Mouse (Mus musculus) megakaryocyte, adult 5-6 weeks (primary cell): Measurements from ENCODE around the gene Scd2. TPM values are rescaled to one million over a fixed set of nuclear protein-coding genes. Genes with fewer than 3 reads are reported as not detected.
A peak's percentile ranks its signal among the peaks of the same experiment; 100 is the strongest.
"Not testable (repeated sequence)": the region's sequence is repeated elsewhere in the genome, so short reads cannot be mapped to it uniquely, and the experiment has no call there.

Experiments used
- ATAC-seq: 2 replicates; pipeline ENCODE4 v1.8.0; 2016; ENCODE audit warnings: mild to moderate bottlenecking, inconsistent platforms; ENCODE audit not compliant: poor library complexity, severe bottlenecking
- total RNA-seq, 2 experiments: library from RNA; stranded (forward) in 1 of 2; stranded (reverse) in 1 of 2; fragments of 153-499, 151-499 nt in 1 of 2; fragments of 221-1000, 200-1000 nt in 1 of 2; gene quantifications; 2 replicates each; pipeline versions ENCODE4 v1.2.3 to v1.2.4; 2015 to 2017

The Scd2 gene
- total RNA-seq, 2 experiments from 2014 or later: 26.9 to 33.3 TPM

DNA sequence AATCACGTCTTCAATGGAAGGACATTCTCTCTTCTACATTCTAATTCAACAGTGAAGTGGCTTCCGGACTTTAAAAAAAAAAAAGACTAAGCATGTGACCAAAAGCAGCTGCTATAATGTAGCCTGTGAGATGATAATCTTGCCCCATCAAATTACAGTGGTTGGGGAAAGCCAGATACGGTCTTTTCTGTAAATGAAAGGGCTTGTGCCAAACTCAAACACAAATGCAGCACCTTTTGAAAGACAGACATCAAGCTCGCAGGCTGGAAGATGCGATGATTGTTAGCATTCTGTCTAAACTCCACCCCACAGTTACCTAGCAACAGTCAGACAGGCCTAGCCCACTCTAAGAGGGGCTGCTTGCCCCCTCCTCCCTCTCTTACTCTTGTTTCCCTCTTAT is 17.3 kb downstream of the Scd2 start:
- no peak for ATAC-seq

DNA sequence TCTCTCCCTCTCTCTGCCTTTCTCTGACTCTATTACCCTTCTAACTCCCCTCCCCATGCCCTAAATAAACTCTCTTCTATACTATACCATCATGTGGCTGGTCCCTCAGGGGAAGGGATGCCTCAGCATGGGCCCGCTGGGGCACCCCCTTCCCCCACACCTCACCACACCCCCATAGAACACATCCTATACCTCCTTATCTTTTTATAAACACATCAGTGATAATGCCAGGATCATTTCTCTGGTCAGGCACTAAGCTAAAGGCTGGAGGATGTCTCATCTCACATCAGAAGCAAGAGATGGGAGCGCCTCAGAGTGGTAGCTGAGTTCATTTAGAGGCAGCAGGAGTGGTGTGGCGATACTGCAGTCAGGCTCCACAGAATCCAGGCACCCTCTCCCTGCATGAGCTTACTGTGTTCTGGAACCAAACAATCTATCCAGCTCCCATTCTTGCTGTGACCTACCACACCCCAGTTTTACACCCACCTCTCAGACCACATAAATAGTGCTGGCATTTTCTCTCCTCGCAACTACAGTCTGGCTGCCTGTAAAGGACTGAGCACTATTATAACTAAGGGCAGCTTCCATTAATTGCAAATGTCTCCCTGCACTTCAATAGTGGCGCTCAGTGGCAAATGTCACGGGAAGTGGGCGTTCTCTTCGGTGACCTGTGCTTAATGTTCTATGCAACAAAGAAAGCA is 18.0 kb downstream of the Scd2 start:
- ATAC-seq: no peak

DNA sequence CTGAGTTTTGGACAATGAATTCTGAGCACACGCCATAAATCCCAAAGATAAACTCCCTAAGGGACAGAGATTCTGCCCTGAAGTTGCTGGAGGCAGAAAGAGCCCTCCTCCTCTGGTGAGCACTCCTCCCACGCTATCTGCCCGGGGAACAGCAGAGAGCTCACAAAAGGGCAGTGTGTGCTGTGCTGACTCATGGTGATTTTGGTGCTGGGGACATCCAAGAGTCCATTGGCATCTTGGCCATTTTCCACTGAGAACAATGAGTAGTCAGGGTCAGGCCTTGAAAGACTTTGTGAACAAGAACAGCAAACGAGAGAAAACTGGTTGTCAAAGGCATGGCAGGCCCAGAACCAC is 18.5 kb downstream of the Scd2 start:
- no peak for ATAC-seq

DNA sequence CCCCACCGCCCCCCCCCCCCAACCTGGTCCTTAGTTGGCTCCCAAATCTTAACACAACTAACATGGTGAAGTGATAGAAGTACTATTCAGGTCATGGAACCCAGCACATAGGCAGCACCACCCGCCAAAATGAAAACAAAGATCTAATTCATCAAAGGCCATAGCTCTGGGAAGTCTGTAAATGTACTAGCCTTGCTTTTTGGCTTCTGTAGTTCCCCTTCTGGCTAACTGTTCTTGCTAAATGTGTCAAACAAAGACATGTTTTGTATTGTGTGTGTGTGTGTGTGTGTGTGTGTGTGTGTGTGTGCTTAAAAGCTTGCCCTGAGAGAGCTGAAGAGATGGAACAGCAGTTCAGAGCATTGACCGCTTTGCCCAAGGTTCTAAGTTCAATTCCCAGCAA is 19.6 kb downstream of the Scd2 start:
- ATAC-seq: no peak

DNA sequence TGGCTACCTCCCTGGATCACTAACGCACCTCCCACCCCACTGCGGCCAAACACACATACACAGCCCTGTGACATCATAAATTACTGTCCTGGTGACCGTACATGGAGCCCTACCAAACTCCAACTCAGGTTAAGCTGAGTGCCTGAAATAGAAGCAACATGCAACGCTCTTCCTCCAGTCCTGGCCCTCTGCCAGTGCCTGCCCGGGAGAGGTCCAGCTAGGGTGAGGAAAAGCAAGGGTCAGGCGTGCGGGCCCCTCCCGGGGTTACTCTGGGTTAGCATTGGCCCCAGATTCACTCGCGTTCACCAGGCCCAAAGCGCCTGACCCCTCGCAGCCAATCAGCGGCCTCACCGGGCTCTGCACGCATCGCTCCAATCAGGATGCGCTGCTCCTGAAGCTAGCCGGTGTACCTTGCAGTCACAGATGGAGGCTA is 20.9 kb downstream of the Scd2 start:
- ATAC-seq: peak; percentile 92

DNA sequence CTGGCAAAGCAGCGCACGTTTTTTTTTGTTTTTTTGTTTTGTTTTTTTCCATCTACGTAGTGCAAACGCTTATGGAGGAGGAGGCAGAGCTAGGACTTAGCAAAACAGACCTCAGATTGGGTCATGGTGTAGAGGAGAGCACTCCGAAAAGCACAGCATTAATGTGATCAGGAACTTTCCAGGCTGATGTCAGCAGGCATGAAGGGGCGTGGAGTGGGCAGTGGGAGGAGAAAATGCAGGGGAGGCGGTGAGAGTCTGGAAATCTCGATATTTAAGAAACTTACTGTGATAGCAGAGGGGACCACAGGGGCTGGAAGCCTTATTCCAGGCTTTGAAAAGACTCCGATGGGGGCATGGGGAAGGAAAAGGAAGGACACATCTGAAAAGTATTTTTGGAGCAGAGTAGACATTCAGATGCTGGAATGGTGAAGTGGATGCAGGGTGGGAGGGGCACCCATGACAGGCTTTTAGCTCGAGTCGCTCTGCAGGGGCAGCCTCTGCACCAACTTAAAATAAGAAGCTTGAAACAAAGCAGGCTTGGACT is 21.5 kb downstream of the Scd2 start:
- ATAC-seq: no peak

DNA sequence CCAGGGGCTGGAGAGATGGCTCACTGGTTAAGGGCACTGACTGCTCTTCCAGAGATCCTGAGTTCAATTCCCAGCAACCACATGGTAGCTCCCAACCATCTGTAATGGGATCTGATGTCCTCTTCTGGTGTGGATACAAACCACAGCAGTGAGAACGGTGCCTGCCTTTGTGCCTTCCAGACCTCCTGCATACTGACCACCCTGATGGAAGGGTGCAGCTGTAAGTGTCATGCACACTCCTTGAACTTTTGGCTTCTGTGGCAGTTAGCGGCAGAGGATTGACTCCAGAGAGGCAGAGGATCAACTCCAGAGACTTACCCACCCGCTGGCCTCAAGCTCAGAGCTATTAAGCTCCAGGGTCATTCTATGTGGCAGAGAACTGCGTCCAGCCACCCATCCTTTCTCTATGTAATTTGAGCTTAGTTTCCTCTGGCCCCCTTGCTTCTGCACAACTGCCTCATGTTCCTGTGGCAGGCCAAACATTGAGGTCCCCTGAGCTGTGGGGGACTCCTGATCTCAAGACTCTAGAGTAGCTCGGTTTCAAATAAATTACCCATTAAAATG is 23.4 kb downstream of the Scd2 start:
- no peak for ATAC-seq

DNA sequence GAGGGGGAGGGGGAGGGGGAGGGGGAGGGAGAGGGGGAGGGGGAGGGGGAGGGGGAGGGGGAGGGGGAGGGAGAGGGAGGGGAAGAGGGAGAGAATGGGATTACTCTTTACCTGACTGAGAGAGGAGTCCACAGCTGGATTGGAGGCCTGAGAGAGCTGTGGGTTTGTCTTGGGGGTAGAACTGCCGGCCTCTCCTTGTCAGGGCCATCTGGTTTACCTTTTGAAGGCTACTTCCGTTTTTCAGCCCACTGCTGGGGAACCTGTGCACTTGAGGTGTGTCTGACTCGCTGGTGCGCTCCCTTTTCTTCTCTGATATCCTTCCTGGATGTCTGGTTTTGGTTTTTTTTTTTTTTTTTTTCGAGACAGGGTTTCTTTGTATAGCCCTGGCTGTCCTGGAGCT is 23.9 kb downstream of the Scd2 start:
- ATAC-seq: no peak

DNA sequence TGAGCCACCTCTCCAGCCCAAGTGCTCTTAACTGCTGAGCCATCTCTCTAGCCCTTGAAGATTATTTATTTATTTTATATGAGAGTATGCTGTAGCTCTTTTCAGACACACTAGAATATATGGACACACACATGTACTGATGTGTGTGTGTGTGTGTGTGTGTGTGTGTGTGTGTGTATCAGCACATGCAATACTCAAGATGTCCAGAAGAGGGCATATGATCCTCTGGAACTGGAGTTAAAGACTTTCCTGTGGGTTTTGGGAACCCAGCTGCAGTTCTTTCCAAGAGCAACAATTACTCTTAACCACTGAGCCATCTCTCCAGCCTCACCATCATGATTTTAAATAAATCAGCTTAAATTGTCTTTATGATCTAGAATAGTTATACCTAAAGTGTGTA is 25.1 kb downstream of the Scd2 start:
- no peak for ATAC-seq

DNA sequence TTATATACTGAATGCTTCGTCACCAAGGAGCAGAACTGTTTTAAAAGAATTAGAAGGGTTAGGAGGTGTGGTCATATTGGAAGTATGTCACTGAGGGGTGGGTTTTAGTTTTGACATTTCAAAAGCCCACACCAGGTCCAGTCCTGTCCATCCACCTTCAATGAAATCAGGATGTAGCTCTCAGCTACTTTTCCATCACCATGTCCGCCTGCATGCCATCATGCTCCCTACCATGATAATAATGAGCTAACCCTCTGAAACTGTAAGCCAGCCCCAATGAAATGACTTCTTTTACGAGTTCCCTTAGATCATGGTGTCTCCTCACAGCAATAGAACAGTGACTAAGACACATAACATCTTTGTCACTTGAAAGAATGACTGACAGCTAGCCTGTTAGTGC is 26.8 kb downstream of the Scd2 start:
- ATAC-seq: no peak

DNA sequence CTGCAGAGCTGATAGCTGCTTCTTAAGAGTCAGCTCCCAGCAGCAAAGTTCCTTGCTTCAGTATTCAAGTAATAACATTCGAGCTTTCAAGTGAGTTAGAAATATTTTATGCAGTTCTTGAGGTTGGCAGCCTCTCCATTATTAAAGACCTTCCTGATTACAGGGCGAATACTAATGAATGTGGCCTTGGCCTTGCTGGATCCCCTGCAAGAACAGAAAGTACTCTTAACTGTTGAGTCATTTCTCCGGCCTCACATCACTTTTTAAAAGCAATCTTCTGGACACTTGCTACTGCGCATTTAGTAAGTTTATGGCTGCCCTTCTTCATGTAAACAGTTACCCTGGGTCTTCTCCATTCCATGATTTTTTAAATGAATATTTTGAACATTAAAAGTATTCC is 27.7 kb downstream of the Scd2 start:
- ATAC-seq: no peak

DNA sequence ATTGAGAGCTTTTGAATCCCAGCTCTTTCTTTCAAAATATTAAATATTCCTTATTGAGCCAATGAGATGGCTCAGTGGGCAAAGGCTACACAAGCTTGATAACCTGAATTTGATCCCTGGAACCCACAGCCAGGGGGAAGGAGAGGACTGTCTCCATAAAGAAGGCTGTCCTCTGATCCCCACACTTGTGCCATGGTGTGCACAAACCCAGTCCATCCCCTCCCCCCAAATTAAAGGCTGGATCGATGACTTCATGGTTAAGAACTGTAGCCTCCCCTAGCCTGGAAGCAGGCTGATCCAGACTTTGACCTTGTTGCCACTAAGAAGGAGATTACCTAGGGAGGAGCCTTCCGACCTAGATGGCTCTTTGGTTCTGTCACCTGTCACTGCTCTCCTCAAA is 28.2 kb downstream of the Scd2 start:
- ATAC-seq: no peak

DNA sequence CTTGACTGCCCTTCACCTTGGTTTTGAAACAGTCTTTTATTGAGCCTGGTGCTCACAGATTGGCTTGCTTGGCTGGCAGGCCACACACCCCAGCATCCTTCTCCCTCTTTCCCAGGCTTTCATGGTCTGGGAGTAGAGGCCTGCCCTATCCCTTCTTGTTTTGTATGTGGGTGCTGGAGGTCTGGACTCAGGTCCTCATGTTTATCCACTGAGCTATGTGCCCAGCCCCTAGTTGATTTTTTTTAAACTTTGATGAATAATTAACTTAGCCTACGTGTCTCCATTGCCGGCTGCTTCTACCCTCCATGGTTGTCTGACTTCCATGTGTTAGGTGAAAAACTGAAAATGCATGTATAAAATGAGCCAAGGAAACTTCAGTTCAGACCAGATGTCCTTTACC is 36.1 kb downstream of the Scd2 start:
- no peak for ATAC-seq

DNA sequence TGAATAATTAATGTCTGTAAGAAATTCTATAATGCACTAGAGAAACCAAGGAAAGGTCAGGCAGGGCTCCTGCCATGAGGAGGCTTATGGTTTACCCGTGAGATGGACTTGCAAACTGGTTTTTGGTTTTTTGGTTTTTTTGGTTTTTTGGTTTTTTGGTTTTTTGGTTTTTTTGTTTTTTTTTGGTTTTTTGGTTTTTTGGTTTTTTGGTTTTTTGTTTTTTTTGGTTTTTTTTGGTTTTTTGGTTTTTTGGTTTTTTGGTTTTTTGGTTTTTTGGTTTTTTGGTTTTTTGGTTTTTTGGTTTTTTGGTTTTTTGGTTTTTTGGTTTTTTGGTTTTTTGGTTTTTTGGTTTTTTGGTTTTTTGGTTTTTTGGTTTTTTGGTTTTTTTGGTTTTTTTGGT is 37.7 kb downstream of the Scd2 start:
- ATAC-seq: not testable (repeated sequence)

DNA sequence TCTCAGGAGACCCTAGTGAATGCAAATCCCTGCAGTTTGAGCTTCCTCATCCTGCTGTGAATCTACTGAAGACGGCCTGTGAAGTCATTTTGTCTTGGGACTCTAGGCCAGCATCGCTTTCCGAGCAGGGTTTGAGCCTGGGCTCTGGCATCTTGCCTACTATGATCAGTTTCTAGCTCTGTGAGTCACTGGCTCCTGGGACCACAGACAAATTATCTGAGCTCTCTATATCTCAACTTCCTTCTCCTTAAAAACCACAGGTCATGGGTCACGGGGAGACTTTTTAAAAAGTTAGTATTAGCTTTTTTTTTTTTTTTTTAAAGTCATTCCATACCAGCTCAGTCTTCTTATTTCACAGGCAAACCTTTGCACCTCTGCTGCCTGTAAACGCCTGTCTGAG is 38.4 kb downstream of the Scd2 start:
- ATAC-seq: no peak

DNA sequence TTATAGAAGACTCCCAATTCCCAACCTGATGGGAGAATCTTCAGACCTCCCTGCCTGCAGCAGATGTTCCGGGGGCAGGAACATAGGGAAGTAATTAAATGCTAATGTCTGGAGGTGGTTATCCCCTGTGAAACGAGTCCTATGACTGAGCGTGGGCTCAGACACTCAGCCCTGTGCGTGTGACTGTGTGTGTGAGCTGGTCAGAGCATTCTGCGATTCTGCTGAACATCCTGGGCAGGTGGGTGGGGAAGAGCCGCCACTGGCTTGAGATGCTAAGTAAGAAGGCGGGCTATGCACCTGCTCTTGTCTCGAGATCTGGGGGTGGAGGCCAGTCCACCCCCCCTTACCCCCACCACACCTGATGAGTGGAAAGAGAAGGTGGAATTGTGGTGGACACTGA is 38.9 kb downstream of the Scd2 start:
- no peak for ATAC-seq

DNA sequence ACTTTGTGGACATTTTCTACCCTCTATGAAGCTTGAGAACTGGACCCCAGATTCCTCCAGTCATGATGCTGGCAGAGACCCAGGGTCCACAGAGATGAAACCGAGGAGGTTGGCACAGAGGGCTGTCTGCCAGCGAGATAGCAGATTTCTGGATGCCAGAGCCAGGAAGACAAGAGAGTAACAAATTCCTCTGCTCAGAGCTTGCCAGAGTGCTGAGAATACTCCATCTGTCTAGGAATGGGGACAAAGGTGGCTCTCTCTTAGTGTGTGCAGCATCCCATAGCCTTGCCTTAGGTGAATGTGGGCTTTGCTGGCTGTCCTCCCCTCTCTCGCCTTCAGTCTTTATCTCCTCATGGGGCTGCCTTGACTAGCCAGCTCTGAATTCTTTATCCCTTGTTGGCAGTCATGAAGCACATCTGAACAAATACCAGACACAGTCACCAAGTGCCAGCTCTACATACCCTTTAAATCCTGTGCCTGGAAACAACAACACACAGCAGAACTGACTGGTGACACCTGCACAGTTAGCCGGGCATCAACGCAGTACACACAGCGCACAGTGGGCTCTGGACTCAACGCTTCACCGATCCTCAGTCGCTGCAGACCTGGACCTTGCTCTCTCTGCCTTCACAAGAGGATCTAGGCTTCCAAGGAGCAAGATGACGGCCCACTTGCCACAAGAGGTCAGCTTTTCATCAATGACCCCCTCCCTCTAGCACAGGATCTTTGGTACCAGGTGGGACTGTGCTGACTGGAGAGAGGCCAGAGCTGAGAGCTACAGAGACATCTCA is 39.6 kb downstream of the Scd2 start, which contains the start of gene Scd4:
Scd4 (plus strand) TSS at position 260 of the 791 bp plus-strand sequence.
- no peak for ATAC-seq

DNA sequence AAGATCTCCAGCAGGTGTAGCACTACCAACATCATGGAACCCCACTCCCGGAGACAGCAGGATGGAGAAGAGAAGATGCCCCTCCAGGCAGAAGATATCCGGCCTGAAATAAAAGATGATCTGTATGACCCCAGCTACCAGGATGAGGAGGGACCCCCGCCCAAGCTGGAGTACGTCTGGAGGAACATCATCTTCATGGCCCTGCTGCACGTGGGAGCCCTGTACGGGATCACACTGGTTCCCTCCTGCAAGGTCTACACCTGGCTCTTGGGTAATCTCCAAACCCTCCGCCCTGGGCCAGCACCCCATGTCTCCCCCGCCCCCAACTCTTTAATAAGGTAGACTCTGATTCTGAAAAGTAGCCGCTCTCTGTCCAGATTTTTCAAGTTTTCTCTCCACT is 40.5 kb downstream of the Scd2 start:
- ATAC-seq: no peak

DNA sequence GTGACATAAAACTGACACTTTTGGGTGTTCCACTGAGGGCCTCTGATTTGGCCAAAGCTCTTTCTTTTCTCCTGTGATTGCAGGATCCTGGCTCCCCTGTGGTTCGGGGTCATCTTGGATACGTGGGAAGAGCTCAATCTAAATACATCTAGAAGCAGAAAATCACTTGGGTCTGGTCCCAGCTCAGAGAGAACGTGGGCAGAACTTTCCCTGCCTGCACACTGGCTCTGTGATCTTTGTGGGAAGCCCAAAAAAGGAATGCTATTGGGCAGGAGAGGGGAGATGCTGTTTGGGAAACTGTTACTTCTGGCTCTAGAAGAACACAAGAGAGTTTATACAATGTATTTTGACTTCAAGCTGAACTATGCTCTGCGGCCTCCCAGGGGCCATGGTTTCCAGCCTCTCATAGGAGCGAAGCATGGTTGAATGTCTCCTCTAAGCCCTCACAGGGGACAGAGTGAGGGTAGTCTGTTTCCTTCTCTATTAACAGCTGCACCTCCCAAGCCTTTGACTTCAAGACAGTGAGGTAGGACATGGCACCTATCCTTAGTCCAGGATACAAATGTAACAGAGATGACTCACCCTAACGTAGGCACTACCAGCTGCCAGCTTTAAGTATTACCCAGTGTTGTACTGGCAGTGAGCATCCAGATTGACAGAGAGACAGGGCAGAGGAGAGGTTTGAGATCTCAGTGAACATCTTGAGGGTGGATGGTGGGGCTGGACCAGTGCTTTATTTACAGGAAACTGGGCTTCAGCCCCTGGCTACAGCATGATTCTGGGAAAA is 42.6 kb downstream of the Scd2 start:
- ATAC-seq: no peak

DNA sequence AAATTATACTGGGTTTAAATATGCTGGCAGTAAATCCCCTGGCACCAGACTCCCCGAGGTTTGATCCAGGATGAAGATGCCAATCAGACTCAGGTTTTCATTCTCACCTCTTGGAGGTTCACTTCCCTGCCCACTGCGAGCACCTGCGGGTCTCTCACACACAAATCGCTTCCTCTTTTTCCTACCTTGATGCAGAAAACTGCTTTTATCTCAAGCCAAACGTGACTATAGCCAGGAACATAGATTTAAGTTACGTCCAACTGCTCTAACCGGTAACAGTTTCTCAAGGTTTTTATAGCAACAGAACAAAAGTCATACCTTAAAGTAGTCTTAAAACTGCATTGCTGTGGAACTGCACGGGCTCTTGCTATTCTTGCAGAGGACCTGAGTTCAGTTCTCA is 56.2 kb downstream of the Scd2 start:
- ATAC-seq: no peak

DNA sequence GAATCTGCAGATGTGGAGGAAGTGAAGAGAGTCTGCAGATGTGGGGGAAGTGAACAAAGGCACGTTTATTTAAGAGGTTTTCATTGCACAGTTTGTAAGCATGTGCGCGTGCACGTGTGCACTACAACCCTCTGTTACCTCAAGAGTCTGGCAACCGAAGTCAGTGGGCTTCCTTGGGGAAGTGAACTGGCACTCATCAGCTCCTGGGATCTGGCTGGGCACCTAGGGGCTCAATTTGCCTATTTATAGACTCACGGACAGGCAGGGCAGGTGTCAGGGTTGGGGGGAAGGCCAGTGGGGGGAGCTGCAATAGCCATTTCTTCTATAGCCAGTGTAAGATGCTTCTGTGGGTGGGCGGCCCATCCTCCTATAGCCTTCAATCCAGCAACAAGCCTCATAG is 58.3 kb downstream of the Scd2 start:
- ATAC-seq: no peak
